Mouse (Mus musculus): ENCODE measurements at regions not wholly inside any gene's neighbourhood (a gene's known extent, or its start where the extent isn't known, plus 50 kb on each side); places are given as distances from the start of the nearest gene placed in this dataset.
"Not testable (repeated sequence)": the region's sequence is repeated elsewhere in the genome, so short reads cannot be mapped to it uniquely, and the experiment has no call there.

GRCm38 (mm10) chr12:43212341-43212740 lies 997.8 kb downstream of the Dnajb9 start:
- not testable (repeated sequence) for H3K4me3 ChIP-seq (ENCODE audit: low read depth, low read length); H3K4me1 ChIP-seq (ENCODE audit: control insufficient read depth, insufficient read depth, low read length); H3K36me3 ChIP-seq (ENCODE audit: control insufficient read depth, insufficient read depth, low read length); ATAC-seq; H3K27me3 ChIP-seq (ENCODE audit: control insufficient read depth, insufficient read depth, low read depth, low read length); H3K9ac ChIP-seq (ENCODE audit: low read depth, low read length); H3K4me2 ChIP-seq (ENCODE audit: low read length); H3K9me3 ChIP-seq (replicated peaks; ENCODE audit: control insufficient read depth, low read length, poor library complexity, severe bottlenecking); H3K27ac ChIP-seq (ENCODE audit: low read length)
- WGBS: 78% methylated on average over 3 of the region's 3 CpGs

- Histone ChIP-seq H3K4me1 (ENCODE audit: control insufficient read depth, insufficient read depth, low read length) (no peaks in the 10 kb centered on the region; the same call in 1 of the 2 replicates), H3K9me3 (replicated peaks; ENCODE audit: control insufficient read depth, low read length, poor library complexity, severe bottlenecking) (no peaks in the 10 kb centered on the region), H3K36me3 (ENCODE audit: control insufficient read depth, insufficient read depth, low read length) (no peaks in the 10 kb centered on the region), H3K27ac (ENCODE audit: low read length) (no peak overlapping the region), H3K4me2 (ENCODE audit: low read length) (no peak overlapping the region), H3K9ac (ENCODE audit: low read depth, low read length) (no peak overlapping the region), H3K27me3 (ENCODE audit: control insufficient read depth, insufficient read depth, low read depth, low read length) (no peaks in the 10 kb centered on the region), H3K4me3 (ENCODE audit: low read depth, low read length) (no peak overlapping the region)
- ATAC-seq: no peak
- WGBS: 17% methylated on average over 3 of the region's 3 CpGs
Observed at GRCm38 (mm10) chr12:43204589-43204988, 1005.5 kb downstream of the Dnajb9 start.
